Mouse (Mus musculus) MEL (cell line): Measurements from ENCODE around the gene Gm29776.

ENCODE experiments used
- CHD1 ChIP-seq: IDR thresholded peaks from 2 replicates; pipeline ENCODE4 v1.6.1; 2012; ENCODE audit warnings: low read depth, mild to moderate bottlenecking, inconsistent platforms, low read length, improper control_type of control experiment
- CTCF ChIP-seq, 3 experiments: IDR thresholded peaks in 2 of 3; conservative IDR thresholded peaks in 1 of 3; 2 replicates each; pipeline ENCODE4 v1.5.1; 2011 to 2012; ENCODE audit warnings: low read length in 3 of 3, low read depth in 2 of 3, mild to moderate bottlenecking in 2 of 3, improper control_type of control experiment in 1 of 3, inconsistent platforms in 1 of 3, mixed read lengths in 1 of 3, moderate library complexity in 1 of 3; ENCODE audit not compliant: control insufficient read depth in 1 of 3, insufficient read depth in 1 of 3, poor library complexity in 1 of 3, severe bottlenecking in 1 of 3
- MEF2A ChIP-seq: IDR thresholded peaks from 2 replicates; pipeline ENCODE4 v1.6.1; 2014; ENCODE audit warnings: low read depth, mild to moderate bottlenecking, inconsistent platforms, low read length, improper control_type of control experiment; ENCODE audit not compliant: poor library complexity, insufficient replicate concordance, severe bottlenecking; ENCODE audit errors: extremely low read depth
- NELFE ChIP-seq: IDR thresholded peaks from 2 replicates; pipeline ENCODE4 v1.6.1; 2011; ENCODE audit warnings: low read depth, low read length, improper control_type of control experiment
- POLR2A ChIP-seq, 2 experiments: IDR thresholded peaks; 2 replicates each; pipeline ENCODE4 v1.6.1; 2011 to 2012; ENCODE audit warnings: low read length in 2 of 2, mild to moderate bottlenecking in 2 of 2, control low read depth in 1 of 2, improper control_type of control experiment in 1 of 2, low read depth in 1 of 2, moderate library complexity in 1 of 2; ENCODE audit not compliant: control insufficient read depth in 1 of 2, insufficient read depth in 1 of 2, poor library complexity in 1 of 2
- UBTF ChIP-seq: IDR thresholded peaks from 2 replicates; pipeline ENCODE4 v1.6.1; 2012; ENCODE audit warnings: low read depth, mild to moderate bottlenecking, inconsistent platforms, low read length, improper control_type of control experiment, moderate library complexity, borderline replicate concordance; ENCODE audit not compliant: insufficient read depth

- TF ChIP-seq CTCF (IDR thresholded peaks at IDR 0.05 in 2 of 3, conservative IDR thresholded peaks at IDR 0.05 in 1 of 3; ENCODE audit: control insufficient read depth in 1 of 3, insufficient read depth in 1 of 3, low read depth in 2 of 3, low read length in 3 of 3, poor library complexity in 1 of 3, severe bottlenecking in 1 of 3) (no peak), NELFE (no peak), POLR2A (IDR thresholded peaks at IDR 0.05; ENCODE audit: control insufficient read depth in 1 of 2, insufficient read depth in 1 of 2, low read depth in 1 of 2, low read length in 2 of 2, poor library complexity in 1 of 2) (no peak), CHD1 (no peak), UBTF (no peak), MEF2A (no peak)
These were observed 3.6 kb downstream of the Gm29776 start for GRCm38 (mm10) chr14:54695042-54695441.
